ENCODE assay signal across 8 mouse cellular contexts in genomic region chr8:85037366-85037680, GRCm38 (mm10). TPM values are rescaled to one million over a fixed set of nuclear protein-coding genes. Genes with fewer than 3 reads are reported as not detected.
DNase-seq lines count a peak whose midpoint lies in the region; ATAC-seq lines count a peak whose summit lies in the region.

No protein-coding gene starts in this region.

- peak overlapping the region; percentile 95 for H3K9ac ChIP-seq in heart, embryonic 15.5 days
- peak overlapping the region; percentile 87 for H3K9ac ChIP-seq in forebrain, embryonic 15.5 days (replicated peaks)

- peak; percentile 23 for ATAC-seq in heart, embryonic 15.5 days (replicated peaks; ENCODE audit: insufficient number of reproducible peaks, insufficient read depth, low FRiP score, low read depth)
- peak; percentile 65 for ATAC-seq in forebrain, embryonic 15.5 days (replicated peaks)
- ATAC-seq in megakaryocyte, adult 5-6 weeks (ENCODE audit: poor library complexity, severe bottlenecking): peak; percentile 2; the same call in 1 of the 2 replicates

- H3K4me1 ChIP-seq in heart, embryonic 15.5 days (replicated peaks): peaks cover 31% of the 10 kb centered on the region
- H3K4me1 ChIP-seq in forebrain, embryonic 15.5 days: peaks cover 30% of the 10 kb centered on the region

- H3K9me3 ChIP-seq in heart, embryonic 15.5 days (replicated peaks): no peaks in the 10 kb centered on the region
- no peaks in the 10 kb centered on the region for H3K9me3 ChIP-seq in forebrain, embryonic 15.5 days

- H3K4me2 ChIP-seq in heart, embryonic 15.5 days: peak overlapping the region; percentile 84
- peak overlapping the region; percentile 93 for H3K4me2 ChIP-seq in forebrain, embryonic 15.5 days (replicated peaks)

- peak overlapping the region; percentile 91 for H3K4me3 ChIP-seq in heart, embryonic 15.5 days
- peak overlapping the region; percentile 88 for H3K4me3 ChIP-seq in forebrain, embryonic 15.5 days

- peak overlapping the region; percentile 100 for H3K27ac ChIP-seq in heart, embryonic 15.5 days
- peak overlapping the region; percentile 99 for H3K27ac ChIP-seq in forebrain, embryonic 15.5 days (replicated peaks)

- no peaks in the 10 kb centered on the region for H3K27me3 ChIP-seq in heart, embryonic 15.5 days
- no peaks in the 10 kb centered on the region for H3K27me3 ChIP-seq in forebrain, embryonic 15.5 days

- whole genome bisulfite sequencing in heart, embryonic 15.5 days: under 1% methylated on average over 14 of the region's 14 CpGs
- 0% methylated on average over 14 of the region's 14 CpGs for WGBS in forebrain, embryonic 15.5 days

- DNase-seq in heart, adult 18-20 months: no peak
- DNase-seq in MEL-GATA-1-ER (ENCODE audit: extremely low read depth, low read depth): peak; percentile 42
- no peak for DNase-seq in spleen, postnatal 36 days (ENCODE audit: low spot score in 2 of 2)
- no peak for DNase-seq in adrenal gland, adult (ENCODE audit: inconsistent age in 2 of 2, low spot score in 1 of 2)
- DNase-seq in layer of hippocampus, postnatal 14 days (ENCODE audit: low spot score in 2 of 2): no peak

- peaks cover 27% of the 10 kb centered on the region for H3K36me3 ChIP-seq in heart, embryonic 15.5 days
- peaks cover 28% of the 10 kb centered on the region for H3K36me3 ChIP-seq in forebrain, embryonic 15.5 days

RNA-seq across cellular contexts. Expression of gene Tnpo2, which starts 0.6 kb away (rescaled TPM):
- 17.7 and 22.8 TPM in 2 replicates for polyA plus RNA-seq in heart, embryonic 15.5 days (2015; fragmentation: Nextera tagmentation; extraction: Ambion mirVana)
- total RNA-seq in heart, adult 18-20 months (2021): 10 to 100 TPM; 24.1 to 31.2 TPM
- polyA plus RNA-seq in forebrain, embryonic 15.5 days (2015; fragmentation: Nextera tagmentation; extraction: Ambion mirVana): 57.9 and 64.1 TPM in 2 replicates
- 13.2 and 18.8 TPM in 2 replicates for total RNA-seq in megakaryocyte, adult 5-6 weeks (2015)
- total RNA-seq in megakaryocyte, adult 5-6 weeks (2017): 13.1 and 17.7 TPM in 2 replicates
- 100 to 1,000 TPM; 150 to 152 TPM for total RNA-seq in layer of hippocampus, postnatal 14 days (2021)

RNA-seq across cellular contexts. Expression of gene Trir, which starts 10.7 kb away (rescaled TPM):
- 68.4 and 77.2 TPM in 2 replicates for polyA plus RNA-seq in heart, embryonic 15.5 days (2015; fragmentation: Nextera tagmentation; extraction: Ambion mirVana)
- 10 to 100 TPM; 84.5 to 87.7 TPM for total RNA-seq in heart, adult 18-20 months (2021)
- 141 and 150 TPM in 2 replicates for polyA plus RNA-seq in forebrain, embryonic 15.5 days (2015; fragmentation: Nextera tagmentation; extraction: Ambion mirVana)
- total RNA-seq in megakaryocyte, adult 5-6 weeks (2015): 138 and 141 TPM in 2 replicates
- 411 and 422 TPM in 2 replicates for total RNA-seq in megakaryocyte, adult 5-6 weeks (2017)
- total RNA-seq in layer of hippocampus, postnatal 14 days (2021): 100 to 1,000 TPM; 136 to 150 TPM

RNA-seq across cellular contexts. Expression of gene Asna1, which starts 12.2 kb away (rescaled TPM):
- 97.7 and 106 TPM in 2 replicates for polyA plus RNA-seq in heart, embryonic 15.5 days (2015; fragmentation: Nextera tagmentation; extraction: Ambion mirVana)
- 10 to 100 TPM; 64.7 to 67.3 TPM for total RNA-seq in heart, adult 18-20 months (2021)
- polyA plus RNA-seq in forebrain, embryonic 15.5 days (2015; fragmentation: Nextera tagmentation; extraction: Ambion mirVana): 152 and 154 TPM in 2 replicates
- 52.5 and 64.0 TPM in 2 replicates for total RNA-seq in megakaryocyte, adult 5-6 weeks (2015)
- total RNA-seq in megakaryocyte, adult 5-6 weeks (2017): 61.2 and 65.5 TPM in 2 replicates
- 100 to 1,000 TPM; 108 to 115 TPM for total RNA-seq in layer of hippocampus, postnatal 14 days (2021)

RNA-seq across cellular contexts. Expression of gene Fbxw9, which starts 22.5 kb away (rescaled TPM):
- polyA plus RNA-seq in heart, embryonic 15.5 days (2015; fragmentation: Nextera tagmentation; extraction: Ambion mirVana): 15.4 and 22.2 TPM in 2 replicates
- 1 to 10 TPM; 2.7 to 3.2 TPM for total RNA-seq in heart, adult 18-20 months (2021)
- 63.0 and 67.1 TPM in 2 replicates for polyA plus RNA-seq in forebrain, embryonic 15.5 days (2015; fragmentation: Nextera tagmentation; extraction: Ambion mirVana)
- 2.1 and 4.1 TPM in 2 replicates for total RNA-seq in megakaryocyte, adult 5-6 weeks (2015)
- total RNA-seq in megakaryocyte, adult 5-6 weeks (2017): 3.0 and 3.2 TPM in 2 replicates
- total RNA-seq in layer of hippocampus, postnatal 14 days (2021): 10 to 100 TPM; 36.2 to 41.4 TPM

RNA-seq across cellular contexts. Expression of gene Best2, which starts 23.0 kb away (rescaled TPM):
- polyA plus RNA-seq in heart, embryonic 15.5 days (2015; fragmentation: Nextera tagmentation; extraction: Ambion mirVana): not detected in 2 replicates
- not detected for total RNA-seq in heart, adult 18-20 months (2021)
- not detected in 2 replicates for polyA plus RNA-seq in forebrain, embryonic 15.5 days (2015; fragmentation: Nextera tagmentation; extraction: Ambion mirVana)
- 0.07 TPM in 1 of 2 replicates, not detected in the other for total RNA-seq in megakaryocyte, adult 5-6 weeks (2015)
- total RNA-seq in megakaryocyte, adult 5-6 weeks (2017): not detected in 2 replicates
- not detected for total RNA-seq in layer of hippocampus, postnatal 14 days (2021)

Comparison
In these comparisons a context has a peak if more than half of its experiments do, and no peak if none do; other contexts are left out.
1. ATAC-seq: peak in every context shown above with its lines; median percentile 65 in forebrain, embryonic 15.5 days; 23 in heart, embryonic 15.5 days; 2 in megakaryocyte, adult 5-6 weeks.
2. RNA of gene Tnpo2, which starts 0.6 kb away (total RNA-seq): 150 to 152 TPM in layer of hippocampus, postnatal 14 days; 24.1 to 31.2 TPM in heart, adult 18-20 months and 13.1 to 18.8 TPM in megakaryocyte, adult 5-6 weeks; every median in the first group is over 4 times any median in the second.